Mouse (Mus musculus) inflammation-experienced regulatory T-cells, adult 16 weeks (primary cell): ENCODE data around the gene Kif16b. TPM values are rescaled to one million over a fixed set of nuclear protein-coding genes. Genes with fewer than 3 reads are reported as not detected.

Experiments
- polyA plus RNA-seq: library from polyadenylated mRNA; unstranded; fragments of 100-300 nt; shearing (Covaris generic); gene quantifications from one replicate; pipeline ENCODE4 v1.2.1, GENCODE M21; 2017

The Kif16b gene
- 21.7 TPM for polyA plus RNA-seq

GRCm38 (mm10) chr2:142900862-142901805 is at the start of gene Kif16b:
TSS of gene Kif16b (minus strand) at chr2:142901531.

Other genes starting within 250 kb of the Kif16b start
- gene Snrpb2, start 161.5 kb upstream of the Kif16b start, polyA plus RNA-seq: 70.2 TPM
- gene Otor, start 176.9 kb upstream of the Kif16b start, polyA plus RNA-seq: not detected